ENCODE assay signal across 26 mouse cellular contexts in genomic region chr9:108726116-108726515, GRCm38 (mm10). TPM values are rescaled to one million over a fixed set of nuclear protein-coding genes. Genes with fewer than 3 reads are reported as not detected.
A peak's percentile ranks its signal among the peaks of the same experiment; 100 is the strongest.
DNase-seq lines count a peak whose midpoint lies in the region; ATAC-seq and TF ChIP-seq lines count a peak whose summit lies in the region.
"Had no signal": no experiment of that assay in that cellular context is flagged by ENCODE, and none has a peak within 500 bp of the region (broad histone marks: within the 10 kb centered on the region; RNA-seq: fewer than 3 reads in every experiment).

No protein-coding gene starts in this region.

- no peak for TF ChIP-seq CTCF in forebrain, postnatal 0 days (IDR thresholded peaks at IDR 0.05; ENCODE audit: low read depth)

- peak; percentile 21 for DNase-seq in forebrain, postnatal 0 days
- DNase-seq in forebrain, embryonic 11.5 days (ENCODE audit: low spot score), result no peak
- peak; percentile 23 to 42 for DNase-seq in left cerebral cortex, postnatal 14 days (ENCODE audit: low spot score in 2 of 2)
- DNase-seq in left cerebral cortex, adult 18-20 months (ENCODE audit: low spot score in 2 of 2), result no peak
- DNase-seq in MEL-GATA-1-ER (ENCODE audit: extremely low read depth, low read depth), result peak; percentile 11
- peak; percentile 50 for DNase-seq in brain, adult 2 months (ENCODE audit: low read depth, low spot score)
- DNase-seq in thymus, postnatal 25 days, result no peak
- DNase-seq: adrenal gland, postnatal 10 days; B cell, adult 2 months; cerebellum, adult 18-20 months; cerebellum, adult 9-11 months; embryo, embryonic 11 days; gastrocnemius, adult 2 months; gastrocnemius, postnatal 25 days; heart, adult 18-20 months; heart, postnatal 14 days had no signal

- H3K4me3 ChIP-seq in forebrain, postnatal 0 days (ENCODE audit: low read depth, low read length), result no peak overlapping the region
- H3K4me3 ChIP-seq in forebrain, embryonic 11.5 days (ENCODE audit: low read depth, low read length), result no peak overlapping the region
- H3K4me3 ChIP-seq: embryonic facial prominence, embryonic 15.5 days; erythroblast, embryonic 14.5 days; forebrain, embryonic 10.5 days; forebrain, embryonic 15.5 days; gastrocnemius, adult 2 months; heart, embryonic 15.5 days; hindbrain, embryonic 13.5 days had no signal

- no peaks in the 10 kb centered on the region for H3K27me3 ChIP-seq in forebrain, postnatal 0 days (ENCODE audit: insufficient read depth, low read length)
- no peaks in the 10 kb centered on the region for H3K27me3 ChIP-seq in forebrain, embryonic 11.5 days (ENCODE audit: control insufficient read depth, insufficient read depth, low read length)
- H3K27me3 ChIP-seq: embryonic facial prominence, embryonic 15.5 days; forebrain, embryonic 15.5 days; heart, embryonic 15.5 days; hindbrain, embryonic 13.5 days had no signal

- intact Hi-C loops in left cerebral cortex, postnatal 14 days (cut with DNase I), result no loop called here

- H3K4me1 ChIP-seq in forebrain, postnatal 0 days (ENCODE audit: insufficient read depth), result no peaks in the 10 kb centered on the region
- H3K4me1 ChIP-seq in forebrain, embryonic 11.5 days (replicated peaks; ENCODE audit: control insufficient read depth, insufficient read depth, low read length), result no peaks in the 10 kb centered on the region
- H3K4me1 ChIP-seq: embryonic facial prominence, embryonic 15.5 days; forebrain, embryonic 10.5 days; forebrain, embryonic 15.5 days; heart, embryonic 15.5 days; hindbrain, embryonic 13.5 days had no signal

- no peaks in the 10 kb centered on the region for H3K9me3 ChIP-seq in forebrain, postnatal 0 days (ENCODE audit: low read length)
- H3K9me3 ChIP-seq in forebrain, embryonic 11.5 days (ENCODE audit: control insufficient read depth, low read length), result no peaks in the 10 kb centered on the region
- H3K9me3 ChIP-seq: embryonic facial prominence, embryonic 15.5 days; forebrain, embryonic 10.5 days; forebrain, embryonic 15.5 days; heart, embryonic 15.5 days; hindbrain, embryonic 13.5 days had no signal

- no peak overlapping the region for H3K4me2 ChIP-seq in forebrain, postnatal 0 days (ENCODE audit: low read depth)
- H3K4me2 ChIP-seq in forebrain, embryonic 11.5 days (ENCODE audit: low read depth, low read length, severe bottlenecking), result no peak overlapping the region
- H3K4me2 ChIP-seq: embryonic facial prominence, embryonic 15.5 days; forebrain, embryonic 15.5 days; heart, embryonic 11.5 days; heart, embryonic 15.5 days; hindbrain, embryonic 13.5 days had no signal

- WGBS in forebrain, postnatal 0 days, result 78% methylated on average over 5 of the region's 5 CpGs
- 93% methylated on average over 5 of the region's 5 CpGs for WGBS in forebrain, embryonic 11.5 days

- H3K27ac ChIP-seq in forebrain, postnatal 0 days (ENCODE audit: low read depth, low read length), result no peak overlapping the region
- H3K27ac ChIP-seq in forebrain, embryonic 11.5 days (ENCODE audit: low read depth, low read length), result no peak overlapping the region
- H3K27ac ChIP-seq: embryonic facial prominence, embryonic 15.5 days; forebrain, embryonic 10.5 days; forebrain, embryonic 15.5 days; gastrocnemius, adult 2 months; heart, embryonic 15.5 days; hindbrain, embryonic 13.5 days; hindbrain, postnatal 0 days had no signal

- no peak overlapping the region for H3K9ac ChIP-seq in forebrain, postnatal 0 days
- no peak overlapping the region for H3K9ac ChIP-seq in forebrain, embryonic 11.5 days (ENCODE audit: low read length)
- H3K9ac ChIP-seq: embryonic facial prominence, embryonic 15.5 days; forebrain, embryonic 15.5 days; heart, embryonic 15.5 days; hindbrain, embryonic 13.5 days had no signal

- peak; percentile 70 for ATAC-seq in forebrain, postnatal 0 days
- no peak for ATAC-seq in forebrain, embryonic 11.5 days (replicated peaks; ENCODE audit: low FRiP score)
- ATAC-seq in granulocyte monocyte progenitor cell, adult 5-6 weeks (replicated peaks; ENCODE audit: poor library complexity, severe bottlenecking), result no peak
- ATAC-seq: CD4-positive, CD25-positive, alpha-beta regulatory T cell, adult 4 months; forebrain, embryonic 15.5 days; hindbrain, postnatal 0 days had no signal

- peaks cover 32% of the 10 kb centered on the region; the same call in 1 of the 2 replicates for H3K36me3 ChIP-seq in forebrain, postnatal 0 days (ENCODE audit: insufficient read depth)
- H3K36me3 ChIP-seq in forebrain, embryonic 11.5 days (ENCODE audit: control insufficient read depth, insufficient read depth, low read length), result no peaks in the 10 kb centered on the region
- H3K36me3 ChIP-seq: heart, embryonic 15.5 days had no signal

RNA-seq across cellular contexts. Expression of gene Prkar2a, which starts 37.0 kb away (rescaled TPM):
- 81.2 and 104 TPM in 2 replicates for total RNA-seq in forebrain, postnatal 0 days (2014; rRNA removed)
- polyA plus RNA-seq in forebrain, postnatal 0 days (2015; fragmentation: Nextera tagmentation; extraction: Ambion mirVana), result 23.0 and 34.3 TPM in 2 replicates
- 54.1 and 56.8 TPM in 2 replicates for polyA plus RNA-seq in forebrain, embryonic 11.5 days (2014; fragmentation: Nextera tagmentation; extraction: Ambion mirVana)
- total RNA-seq in left cerebral cortex, postnatal 14 days (2021), result 10 to 100 TPM; 40.6 to 45.5 TPM
- 10 to 100 TPM; 47.7 to 50.9 TPM for total RNA-seq in left cerebral cortex, adult 18-20 months (2021)
- total RNA-seq in granulocyte monocyte progenitor cell, adult 5-6 weeks (2014; fragmentation: Nextera tagmentation), result 22.8 and 22.9 TPM in 2 replicates
- 28.6 and 37.8 TPM in 2 replicates for total RNA-seq in granulocyte monocyte progenitor cell, adult 5-6 weeks (2017)

RNA-seq across cellular contexts. Expression of gene Ip6k2, which starts 57.5 kb away (rescaled TPM):
- 136 and 140 TPM in 2 replicates for total RNA-seq in forebrain, postnatal 0 days (2014; rRNA removed)
- polyA plus RNA-seq in forebrain, postnatal 0 days (2015; fragmentation: Nextera tagmentation; extraction: Ambion mirVana), result 218 and 226 TPM in 2 replicates
- polyA plus RNA-seq in forebrain, embryonic 11.5 days (2014; fragmentation: Nextera tagmentation; extraction: Ambion mirVana), result 96.6 and 108 TPM in 2 replicates
- 100 to 1,000 TPM; 149 to 153 TPM for total RNA-seq in left cerebral cortex, postnatal 14 days (2021)
- 100 to 1,000 TPM; 140 to 154 TPM for total RNA-seq in left cerebral cortex, adult 18-20 months (2021)
- 24.3 and 25.5 TPM in 2 replicates for total RNA-seq in granulocyte monocyte progenitor cell, adult 5-6 weeks (2014; fragmentation: Nextera tagmentation)
- 34.4 and 35.8 TPM in 2 replicates for total RNA-seq in granulocyte monocyte progenitor cell, adult 5-6 weeks (2017)

Comparison
In these comparisons a context has a peak if more than half of its experiments do, and no peak if none do; other contexts are left out.
1. DNase-seq: peak in forebrain, postnatal 0 days (single experiment), left cerebral cortex, postnatal 14 days (2 of 2), MEL-GATA-1-ER (single experiment) and brain, adult 2 months (single experiment); none in forebrain, embryonic 11.5 days (single experiment), left cerebral cortex, adult 18-20 months (0 of 2) and thymus, postnatal 25 days (single experiment).